Mouse (Mus musculus): ENCODE data around the gene Hfe2.

- TF ChIP-seq CTCF (IDR thresholded peaks at IDR 0.05; ENCODE audit: borderline replicate concordance, insufficient read depth, low read length) (no peak), POLR2A (IDR thresholded peaks at IDR 0.05; ENCODE audit: low read depth, low read length) (no peak)
These were observed 40.1 kb downstream of the Hfe2 start for GRCm38 (mm10) chr3:96565105-96565504.

Data from embryonic fibroblast, embryonic 13.5 days (primary cell).